Mouse (Mus musculus): ENCODE results near the gene Ice2.
A peak's percentile ranks its signal among the peaks of the same experiment; 100 is the strongest.

Gene Ice2

DNA sequence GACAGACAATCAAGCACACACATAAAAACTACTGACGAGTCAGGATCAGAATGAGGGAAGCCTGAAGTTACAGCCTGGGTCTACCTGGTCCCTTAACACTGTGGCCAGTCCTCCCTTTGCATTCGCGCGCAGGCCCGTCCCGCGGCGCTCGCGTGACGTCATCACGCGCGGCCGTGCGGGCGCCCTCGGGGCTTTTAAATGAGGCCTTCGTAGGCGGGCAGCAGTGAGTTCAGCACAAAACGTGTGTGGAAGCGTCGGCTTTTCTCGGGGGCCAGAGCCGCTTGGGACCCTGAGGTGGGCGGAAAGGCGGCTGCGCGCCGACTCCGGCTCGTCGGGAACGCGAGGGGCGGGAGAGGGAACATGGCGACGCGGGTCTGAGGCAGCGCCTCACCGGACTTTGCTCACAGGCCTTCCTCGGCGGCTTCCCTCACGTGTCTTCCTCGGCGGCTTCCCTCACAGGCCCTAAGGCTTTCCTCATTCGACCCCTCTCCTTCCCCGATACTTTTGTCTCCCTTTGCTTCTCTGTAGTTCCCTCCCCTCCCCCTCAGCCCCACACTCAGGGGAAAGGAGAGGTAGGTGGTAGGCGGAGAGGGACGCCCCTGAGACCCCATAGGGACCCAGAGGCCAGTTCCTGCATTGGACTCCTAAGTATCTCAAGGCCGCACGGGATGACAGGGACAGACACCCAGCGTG lies at the start of gene Ice2:
Gene Ice2, plus strand, starts transcription at position 147 of the 693 bp plus-strand sequence.
- DNase-seq (ENCODE audit: low spot score), result peak; percentile 72

DNA sequence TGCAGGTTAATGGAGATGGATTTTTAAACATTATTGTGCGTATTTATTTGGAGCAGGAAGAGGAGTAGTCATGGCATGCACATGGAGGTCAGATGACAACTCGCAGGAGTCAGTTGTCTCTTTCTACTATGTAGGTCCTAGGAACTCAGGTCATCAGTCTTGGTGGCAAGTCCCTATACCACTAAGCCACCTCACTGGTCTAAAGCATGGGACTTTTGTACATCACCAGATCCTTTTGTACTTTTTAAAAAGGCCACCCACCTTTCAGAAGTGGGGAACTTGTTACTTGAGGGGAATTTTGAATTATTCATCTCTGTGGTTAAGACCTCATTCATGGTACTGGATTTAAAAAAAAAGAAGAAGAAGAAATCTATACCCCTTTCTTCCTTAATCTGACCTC lies 48.2 kb upstream of the Ice2 start:
- no peak for DNase-seq (ENCODE audit: low spot score)

DNA sequence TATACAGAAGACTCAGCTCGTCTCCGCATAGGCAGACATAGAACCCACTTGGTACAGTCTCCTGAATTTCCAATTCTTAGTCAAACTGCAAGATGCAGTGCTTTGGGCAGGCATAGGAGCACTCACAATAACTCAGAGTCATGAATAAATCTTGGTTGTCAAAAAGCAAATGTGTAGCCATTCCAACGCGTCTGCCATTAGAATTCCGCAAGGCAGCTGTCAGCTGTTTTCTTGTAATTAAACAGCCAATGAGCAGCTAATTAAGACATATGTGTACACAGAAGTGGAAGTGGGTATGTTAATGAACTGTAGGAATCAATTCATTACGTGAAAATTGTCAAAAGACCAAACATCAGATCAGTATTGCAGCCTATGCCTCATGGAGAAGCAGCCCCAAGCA lies 43.5 kb upstream of the Ice2 start:
- DNase-seq (ENCODE audit: low spot score), result peak; percentile 21

DNA sequence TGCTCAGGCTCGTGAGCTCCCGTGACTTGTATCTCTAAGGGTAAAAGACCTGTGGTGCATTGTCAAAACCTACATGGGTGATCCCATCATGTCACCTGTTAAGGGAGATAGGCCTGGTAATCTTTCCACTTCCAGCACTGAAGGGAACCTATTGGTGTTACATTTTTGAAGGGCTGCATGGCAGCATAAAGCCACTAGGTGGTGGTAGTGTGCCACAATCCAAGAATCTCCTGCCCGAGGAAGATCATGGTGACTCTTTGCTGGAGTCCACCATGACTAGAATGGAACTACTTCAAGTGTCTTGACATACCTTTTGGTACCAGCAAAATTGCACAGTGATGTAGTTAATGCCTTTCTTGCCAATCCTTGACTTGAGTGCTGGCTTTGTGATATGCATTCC lies 39.9 kb upstream of the Ice2 start:
- DNase-seq (ENCODE audit: low spot score), result peak; percentile 58

DNA sequence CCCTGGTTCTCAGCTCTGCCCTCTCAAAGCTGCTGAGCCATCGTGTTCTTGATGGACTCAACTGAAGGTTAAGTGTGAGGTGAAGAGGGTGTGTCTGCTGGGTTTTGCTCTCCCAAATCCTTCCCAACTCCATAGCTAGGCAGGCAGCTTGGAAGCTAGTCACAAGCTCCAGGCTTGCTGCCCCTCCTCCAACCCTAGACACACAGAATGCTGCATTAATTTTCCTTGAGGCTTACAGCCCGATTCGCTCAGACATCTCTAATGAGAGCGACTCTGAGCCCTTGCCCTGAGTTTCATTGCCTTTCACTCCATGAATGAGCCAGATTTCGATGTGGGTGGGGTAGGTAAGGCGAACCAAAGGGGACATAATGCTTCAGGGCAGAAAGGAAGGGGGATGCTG lies 38.9 kb upstream of the Ice2 start:
- DNase-seq (ENCODE audit: low spot score), result no peak

DNA sequence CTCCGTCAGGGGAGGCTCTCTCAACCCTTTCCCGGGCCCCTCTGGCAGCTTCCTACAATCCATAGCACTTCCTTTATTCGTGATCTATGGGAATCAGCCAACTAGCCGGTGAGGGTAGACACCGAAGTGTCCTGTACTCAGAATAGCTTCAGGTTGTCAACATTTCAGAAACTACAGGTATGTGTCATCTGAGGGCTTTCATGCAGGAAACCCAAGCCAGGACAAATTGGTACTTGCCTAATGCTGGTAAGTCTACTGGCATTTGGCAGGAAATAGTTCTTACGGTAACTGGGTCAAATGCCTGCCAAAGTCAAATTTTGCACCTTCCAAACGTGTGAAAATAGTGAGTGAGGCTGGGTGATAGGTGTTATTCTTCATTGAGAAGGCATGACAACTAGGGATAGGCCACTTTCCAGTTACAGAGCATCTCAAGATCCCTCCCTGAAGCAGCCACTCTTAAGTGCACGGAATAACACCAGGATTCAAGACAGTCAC lies 35.7 kb upstream of the Ice2 start:
- no peak for DNase-seq (ENCODE audit: low spot score)

DNA sequence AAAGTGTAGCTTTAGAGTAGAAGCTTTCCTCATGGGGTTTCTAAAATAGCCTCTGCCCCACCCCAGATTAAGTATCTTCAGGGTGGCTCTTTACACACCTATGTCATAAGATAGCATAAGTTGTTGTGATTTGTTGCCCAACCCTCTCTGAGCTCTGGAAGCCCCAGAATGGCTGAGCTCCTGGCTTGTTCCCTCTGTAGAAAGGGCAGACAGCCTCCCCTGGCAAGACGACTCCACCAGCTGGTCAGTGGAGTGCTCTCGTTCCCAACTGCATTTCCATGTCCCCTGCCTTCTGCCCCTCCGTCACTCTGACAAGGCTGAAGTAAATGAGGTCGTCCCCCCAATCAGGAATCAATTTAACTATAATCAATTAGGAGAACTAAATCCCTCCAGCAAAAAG lies 34.9 kb upstream of the Ice2 start:
- no peak for DNase-seq (ENCODE audit: low spot score)

DNA sequence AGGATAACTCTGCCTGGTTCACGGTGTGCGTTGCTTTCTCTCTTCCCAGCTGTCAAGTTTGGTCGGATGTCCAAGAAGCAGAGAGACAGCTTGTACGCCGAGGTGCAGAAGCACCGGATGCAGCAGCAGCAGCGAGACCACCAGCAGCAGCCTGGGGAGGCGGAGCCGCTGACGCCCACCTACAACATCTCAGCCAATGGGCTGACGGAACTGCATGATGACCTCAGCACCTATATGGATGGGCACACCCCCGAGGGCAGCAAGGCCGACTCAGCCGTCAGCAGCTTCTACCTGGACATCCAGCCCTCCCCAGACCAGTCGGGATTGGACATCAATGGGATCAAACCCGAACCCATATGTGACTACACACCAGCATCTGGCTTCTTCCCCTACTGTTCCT lies 33.6 kb upstream of the Ice2 start:
- no peak for DNase-seq (ENCODE audit: low spot score)

DNA sequence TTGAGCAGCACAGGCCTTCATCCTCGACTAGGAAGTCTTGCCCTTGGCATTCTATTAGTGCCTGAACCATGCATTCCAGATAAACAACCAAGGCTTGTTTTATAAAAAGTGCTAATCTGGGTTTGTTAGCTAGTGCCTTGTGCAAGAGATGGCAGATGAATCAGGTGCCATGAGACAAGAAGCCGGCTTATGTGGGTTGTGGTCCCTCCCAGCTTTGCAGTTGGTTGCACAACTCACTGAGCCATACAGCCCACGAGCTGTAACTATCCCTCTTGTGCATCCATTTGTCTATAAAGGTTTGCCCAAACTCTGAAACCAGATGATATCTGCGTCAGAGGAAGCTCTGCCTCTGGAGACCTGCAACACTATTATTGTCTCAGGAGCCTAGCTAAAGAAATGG lies 30.7 kb upstream of the Ice2 start:
- no peak for DNase-seq (ENCODE audit: low spot score)

DNA sequence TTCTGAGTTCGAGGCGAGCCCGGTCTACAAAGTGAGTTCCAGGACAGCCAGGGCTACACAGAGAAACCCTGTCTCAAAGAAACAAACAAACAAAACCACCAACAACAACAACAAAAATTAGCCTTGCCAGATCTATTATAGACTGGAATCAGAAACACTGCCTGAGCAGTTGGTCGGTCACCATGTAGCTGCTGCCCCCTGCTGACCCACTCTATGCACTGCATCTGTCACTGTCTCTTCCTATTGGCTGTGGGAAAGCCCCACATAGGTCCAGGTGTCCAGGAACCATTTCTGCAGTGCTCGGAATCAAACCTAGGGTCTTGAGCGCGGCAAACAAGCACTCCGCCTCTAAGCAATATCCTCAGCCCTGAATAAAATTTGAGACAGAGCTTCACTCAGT lies 29.6 kb upstream of the Ice2 start:
- DNase-seq (ENCODE audit: low spot score), result peak; percentile 62

DNA sequence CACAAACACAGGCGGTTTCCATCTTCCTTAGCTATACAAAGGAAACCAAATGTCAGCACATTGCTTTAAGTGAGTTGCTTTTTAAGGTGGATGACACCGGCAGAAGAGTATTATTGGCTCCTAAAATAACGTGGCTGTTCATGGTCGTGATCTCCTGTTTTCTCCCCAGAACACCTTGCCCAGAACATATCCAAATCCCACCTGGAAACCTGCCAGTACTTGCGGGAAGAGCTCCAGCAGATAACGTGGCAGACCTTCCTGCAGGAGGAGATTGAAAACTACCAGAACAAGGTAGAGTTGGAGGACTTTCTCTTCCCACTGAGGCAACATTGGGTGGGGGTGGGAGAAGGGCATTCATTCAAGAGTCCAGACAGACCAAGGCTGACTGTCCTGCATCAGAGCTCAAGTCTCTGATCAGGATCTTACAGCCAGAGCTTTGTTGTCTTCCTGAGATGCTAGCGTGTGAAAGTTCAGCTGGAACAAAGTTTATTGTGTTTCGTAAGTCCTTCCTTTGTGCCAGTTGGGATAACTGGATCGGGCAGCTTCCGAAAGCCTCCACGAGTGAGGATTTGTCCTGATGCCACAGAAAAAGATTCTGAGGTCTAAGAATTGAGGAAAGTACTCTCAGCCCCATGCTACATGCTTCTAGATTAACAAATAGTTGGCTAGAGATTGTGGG lies 26.5 kb upstream of the Ice2 start:
- DNase-seq (ENCODE audit: low spot score), result no peak

DNA sequence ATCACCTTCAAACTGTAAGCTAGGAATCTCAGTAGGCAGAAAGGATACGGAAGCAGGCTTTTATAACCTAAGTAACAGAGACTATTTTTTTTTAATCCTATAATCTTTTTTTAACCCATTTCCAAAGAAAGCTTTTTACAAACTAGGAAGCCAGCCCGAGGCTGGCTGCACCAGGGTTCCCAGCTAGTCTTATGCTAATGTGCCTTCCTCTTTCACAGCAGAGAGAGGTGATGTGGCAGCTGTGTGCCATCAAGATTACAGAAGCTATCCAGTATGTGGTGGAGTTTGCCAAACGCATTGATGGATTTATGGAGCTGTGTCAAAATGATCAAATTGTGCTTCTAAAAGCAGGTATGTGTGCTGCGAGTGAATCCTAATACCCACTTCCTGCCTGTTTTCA lies 24.8 kb upstream of the Ice2 start:
- DNase-seq (ENCODE audit: low spot score), result no peak

DNA sequence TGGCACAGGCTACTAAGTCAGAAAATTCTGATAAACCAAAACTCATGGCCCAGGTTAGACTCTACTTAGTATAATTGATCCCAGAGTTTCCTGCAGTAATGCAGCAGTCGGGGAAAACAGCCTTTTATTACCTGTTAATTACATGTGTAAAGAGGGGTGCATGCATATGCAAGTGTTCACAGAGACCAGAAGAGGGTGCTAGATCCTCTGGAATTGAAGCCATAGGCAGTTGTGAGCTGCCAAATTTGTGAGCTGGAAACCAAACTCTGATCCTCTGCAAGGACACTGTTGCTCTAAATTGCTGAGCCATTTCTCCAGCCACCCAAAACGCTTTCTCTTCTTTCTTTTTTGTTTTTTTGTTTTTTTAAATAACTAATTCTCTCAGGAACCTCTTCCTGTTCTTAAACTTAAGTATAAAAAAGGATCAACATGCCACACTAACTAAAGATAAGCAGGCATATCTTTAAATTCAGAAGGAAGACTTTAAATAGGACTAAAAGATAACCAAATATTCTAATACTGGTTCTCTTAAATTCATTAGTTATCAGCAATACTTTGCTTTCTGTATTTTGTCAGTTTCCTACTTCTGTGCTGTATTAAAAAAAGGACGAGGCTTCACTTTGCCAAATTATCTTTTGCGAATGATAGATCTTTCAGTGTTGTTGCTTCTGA lies 20.6 kb upstream of the Ice2 start:
- DNase-seq (ENCODE audit: low spot score), result no peak

DNA sequence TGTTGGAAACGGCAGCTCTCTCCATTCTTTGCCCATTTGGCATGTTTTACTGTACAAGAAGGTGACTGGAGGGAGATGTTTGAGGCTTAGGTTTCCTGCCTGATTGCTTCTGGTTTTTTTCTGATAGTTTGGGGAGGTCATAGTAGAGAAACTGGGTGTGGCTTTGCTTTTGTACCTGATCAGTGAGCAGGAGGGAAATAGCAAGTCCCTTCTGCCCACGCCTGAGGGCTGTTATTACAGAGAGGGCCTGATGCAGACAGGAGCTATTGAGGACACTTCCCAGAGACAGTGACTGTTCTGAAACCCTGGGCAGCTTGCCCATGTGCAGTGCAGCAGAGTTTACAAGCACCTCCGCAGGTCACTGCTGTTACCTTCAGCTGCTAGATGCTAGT lies 20.1 kb upstream of the Ice2 start:
- DNase-seq (ENCODE audit: low spot score), result no peak

DNA sequence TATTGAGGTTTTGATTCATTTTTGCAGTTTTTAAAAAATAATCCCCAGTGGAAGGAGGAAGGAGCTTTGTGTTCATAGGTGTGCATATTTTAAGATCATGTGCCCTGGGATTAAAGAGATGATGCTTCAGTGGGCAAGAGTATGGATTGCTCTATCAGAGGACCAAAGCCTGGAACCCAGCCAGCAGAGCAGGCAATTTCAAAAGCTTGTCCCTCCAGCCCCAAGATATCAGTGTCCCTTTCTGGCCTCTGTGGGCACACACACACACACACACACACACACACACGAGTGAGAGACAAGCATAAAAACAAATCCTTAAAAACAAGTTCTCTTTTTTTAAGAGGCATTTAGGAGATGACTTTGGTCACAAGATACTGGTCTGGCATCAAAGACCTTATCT lies 17.2 kb upstream of the Ice2 start:
- DNase-seq (ENCODE audit: low spot score), result no peak

DNA sequence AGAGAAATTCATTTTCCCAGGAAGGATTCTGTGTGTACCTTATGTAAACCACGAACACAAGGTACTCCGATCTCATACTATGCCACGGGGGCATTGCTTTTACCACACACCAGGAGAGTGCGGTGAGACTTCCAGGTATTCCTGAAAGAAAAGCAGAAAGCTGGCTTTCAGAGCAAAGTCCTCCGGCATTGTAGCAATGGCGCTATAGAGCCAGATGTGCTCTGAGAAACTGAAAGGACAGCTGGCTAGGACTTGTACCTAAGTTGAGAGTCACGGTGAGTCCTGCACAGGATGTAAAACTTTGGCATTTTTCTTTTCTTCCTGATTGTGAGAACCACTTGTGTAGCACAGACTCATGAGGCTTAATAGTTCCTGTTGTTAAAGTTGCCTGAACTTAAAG lies 16.0 kb upstream of the Ice2 start:
- no peak for DNase-seq (ENCODE audit: low spot score)

DNA sequence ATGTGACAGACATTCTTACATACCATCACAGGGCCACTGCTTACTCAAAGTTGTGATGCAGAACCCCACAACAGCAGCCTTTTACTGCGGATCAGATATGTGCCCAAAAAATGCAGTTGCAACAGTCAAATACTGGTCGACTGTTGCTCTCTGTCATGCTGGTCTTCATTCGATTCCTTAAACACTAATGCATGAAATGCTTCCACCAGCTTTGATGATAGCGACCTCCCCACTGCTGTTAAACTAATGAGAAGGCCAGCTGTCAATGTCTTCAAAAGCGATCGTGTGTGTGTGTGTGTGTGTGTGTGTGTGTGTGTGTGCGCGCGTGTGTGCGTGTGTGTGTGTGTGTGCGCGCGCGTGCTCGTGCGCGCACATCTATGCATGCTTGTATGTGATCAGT lies 13.2 kb upstream of the Ice2 start:
- DNase-seq (ENCODE audit: low spot score), result no peak

DNA sequence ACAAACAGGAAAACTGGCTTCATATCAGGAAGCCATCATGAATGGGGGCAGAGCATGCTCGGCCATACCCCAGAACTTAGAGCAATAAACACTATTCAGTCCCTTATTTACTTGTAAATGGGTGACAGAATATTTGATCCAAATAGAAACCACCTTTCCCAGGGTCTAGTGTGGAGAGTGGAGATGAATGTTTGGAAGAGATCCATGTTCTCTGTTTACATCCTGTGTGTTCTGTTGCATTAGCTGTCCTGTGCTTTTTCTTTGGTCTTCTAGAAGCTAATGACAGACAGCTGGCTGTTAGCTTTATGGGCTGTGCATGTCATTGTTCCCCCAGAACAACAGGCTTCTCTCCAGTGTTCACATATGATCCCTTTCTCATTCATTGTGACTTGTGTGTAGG lies 12.8 kb upstream of the Ice2 start:
- no peak for DNase-seq (ENCODE audit: low spot score)

DNA sequence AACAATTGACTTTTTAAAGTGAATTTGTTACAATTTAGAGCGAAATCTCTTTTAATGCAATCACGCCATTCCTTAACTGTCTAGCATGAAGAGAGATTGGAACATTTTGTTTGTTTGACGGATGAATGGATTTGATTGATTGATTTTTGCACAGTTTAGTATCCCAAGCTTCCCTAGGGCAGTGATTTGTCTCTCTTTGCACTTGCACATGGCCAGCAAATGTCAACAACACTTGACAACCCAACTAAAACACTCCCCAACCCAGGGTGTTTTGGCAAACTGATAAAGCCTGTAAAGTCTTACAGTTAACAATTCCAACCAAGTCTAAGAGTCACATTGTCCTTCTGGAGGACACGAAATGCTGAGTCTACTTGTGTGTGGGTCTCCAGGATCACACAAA lies 10.4 kb upstream of the Ice2 start:
- no peak for DNase-seq (ENCODE audit: low spot score)

DNA sequence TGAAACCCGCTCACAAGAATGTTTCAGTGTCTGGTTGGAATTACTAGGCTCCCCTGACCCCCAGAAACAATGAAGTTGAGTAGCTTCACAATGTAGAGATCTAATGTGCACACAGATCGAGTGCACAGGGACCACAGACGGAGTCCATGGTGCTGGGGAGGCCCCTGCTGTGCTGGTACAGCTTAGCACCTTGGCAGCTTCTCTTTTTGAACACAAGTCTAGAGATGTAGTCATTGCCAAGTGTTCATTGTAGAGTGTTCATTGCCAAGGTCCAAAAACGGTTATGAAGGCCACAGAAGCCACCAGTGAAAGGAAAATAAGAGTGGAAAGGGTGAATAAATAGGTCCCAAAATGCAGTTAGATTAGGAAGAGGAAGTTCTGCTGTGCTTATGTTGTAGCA lies 7.1 kb upstream of the Ice2 start:
- DNase-seq (ENCODE audit: low spot score), result no peak

DNA sequence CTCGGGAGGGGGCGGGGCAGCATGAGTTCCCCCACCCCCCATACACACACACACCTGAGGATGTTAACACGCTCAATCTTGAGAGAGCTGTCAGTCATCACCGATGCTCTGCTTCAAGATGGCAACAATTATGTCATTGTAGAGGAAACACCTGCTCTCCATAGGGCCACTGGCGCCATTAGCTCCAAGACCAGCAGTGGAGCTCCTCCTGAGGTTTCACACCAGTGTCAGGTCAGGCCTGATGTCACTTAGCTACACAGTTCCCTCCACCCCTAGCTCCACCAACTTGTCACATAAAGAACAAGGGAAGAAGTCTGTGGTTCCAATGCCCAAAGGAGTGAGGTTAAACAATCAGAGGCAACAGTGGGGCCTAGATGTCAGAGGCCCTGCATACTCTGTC lies 3.5 kb upstream of the Ice2 start:
- no peak for DNase-seq (ENCODE audit: low spot score)

DNA sequence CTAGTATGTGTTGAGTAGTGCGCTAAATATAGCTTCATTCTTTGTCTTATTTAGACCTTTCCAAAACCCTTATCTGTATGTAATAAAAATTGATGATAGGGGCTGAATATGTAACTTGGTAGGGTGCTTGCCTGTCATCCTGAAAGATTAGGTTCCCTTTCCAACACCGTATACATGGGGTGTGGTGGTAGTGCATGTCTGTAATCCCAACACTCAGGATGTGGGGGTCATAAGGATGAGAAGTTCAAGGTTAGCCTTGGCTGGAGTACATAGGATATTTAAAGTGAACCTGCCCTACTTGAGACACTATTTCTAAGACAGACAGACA lies 310 bp upstream of the Ice2 start:
- no peak for DNase-seq (ENCODE audit: low spot score)

DNA sequence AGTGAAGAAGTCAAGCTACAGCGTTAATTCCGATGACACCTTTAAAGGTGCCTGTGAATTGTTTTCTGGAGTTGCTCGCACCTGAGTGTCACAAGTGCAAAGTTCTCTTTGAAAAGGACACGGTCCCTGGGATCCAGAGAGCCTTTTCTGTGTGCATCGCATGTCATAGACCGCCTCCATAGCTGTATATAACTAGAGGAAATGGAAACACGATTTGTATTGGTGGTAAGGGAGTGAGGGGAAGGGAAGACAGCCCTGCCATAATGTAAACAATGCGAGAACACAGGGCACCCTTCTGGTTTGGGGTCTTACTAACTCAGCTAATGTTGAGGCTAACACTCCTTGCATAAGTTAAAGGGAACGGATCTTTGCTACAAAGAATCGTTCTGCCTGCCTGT lies 746 bp downstream of the Ice2 start:
- DNase-seq (ENCODE audit: low spot score), result no peak

DNA sequence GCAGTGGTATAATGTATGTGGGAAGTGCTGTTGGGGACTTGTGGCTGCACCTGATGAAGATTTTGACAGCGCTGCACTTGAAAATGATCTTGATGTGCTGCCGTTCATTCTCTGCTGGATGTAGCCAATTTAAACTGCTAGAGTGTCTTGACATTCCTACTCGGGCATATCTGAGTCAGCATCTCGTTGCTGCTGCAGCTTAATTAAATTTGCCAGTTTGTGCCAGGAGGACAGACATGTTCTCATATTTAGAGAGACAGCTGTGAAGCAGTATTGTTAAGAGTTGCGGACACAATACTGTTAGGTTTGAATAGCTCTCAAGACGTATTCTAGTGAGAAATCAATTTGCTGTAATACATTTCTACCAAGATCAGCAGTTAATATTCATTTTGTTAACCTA lies 7.0 kb downstream of the Ice2 start:
- no peak for DNase-seq (ENCODE audit: low spot score)
